Mouse (Mus musculus) small intestine, adult 2 months (tissue): ENCODE data around the gene Prkg1.

Experiments
- CTCF ChIP-seq: fragments of 200-500 bp; IDR thresholded peaks from 2 replicates; pipeline ENCODE4 v1.5.1; 2012; ENCODE audit warnings: low read depth, mild to moderate bottlenecking, control low read depth, inconsistent platforms, low read length, moderate library complexity, mixed read lengths; ENCODE audit not compliant: insufficient replicate concordance, insufficient read length; ENCODE audit errors: extremely low read depth
- POLR2A ChIP-seq: fragments of 200-500 bp; IDR thresholded peaks from 2 replicates; pipeline ENCODE4 v1.6.1; 2012; ENCODE audit warnings: low read depth, mild to moderate bottlenecking, control low read depth, inconsistent platforms, low read length, moderate library complexity

- no peak for TF ChIP-seq CTCF
- TF ChIP-seq POLR2A = no peak
Measured at GRCm38 (mm10) chr19:31713321-31713720, 51.5 kb downstream of the Prkg1 start.
